Mouse (Mus musculus) olfactory bulb, adult 2 months (tissue): Measurements from ENCODE around the gene Ube2z.

Experiments used
- CTCF ChIP-seq: fragments of 200-500 bp; IDR thresholded peaks from 2 replicates; pipeline ENCODE4 v1.5.1; 2012; ENCODE audit warnings: low read depth, mild to moderate bottlenecking, low read length, moderate library complexity; ENCODE audit not compliant: insufficient read depth
- POLR2A ChIP-seq: fragments of 200-500 bp; IDR thresholded peaks from 2 replicates; pipeline ENCODE4 v1.6.1; 2012; ENCODE audit warnings: mild to moderate bottlenecking, low read depth, low read length, moderate library complexity; ENCODE audit not compliant: insufficient read depth

DNA sequence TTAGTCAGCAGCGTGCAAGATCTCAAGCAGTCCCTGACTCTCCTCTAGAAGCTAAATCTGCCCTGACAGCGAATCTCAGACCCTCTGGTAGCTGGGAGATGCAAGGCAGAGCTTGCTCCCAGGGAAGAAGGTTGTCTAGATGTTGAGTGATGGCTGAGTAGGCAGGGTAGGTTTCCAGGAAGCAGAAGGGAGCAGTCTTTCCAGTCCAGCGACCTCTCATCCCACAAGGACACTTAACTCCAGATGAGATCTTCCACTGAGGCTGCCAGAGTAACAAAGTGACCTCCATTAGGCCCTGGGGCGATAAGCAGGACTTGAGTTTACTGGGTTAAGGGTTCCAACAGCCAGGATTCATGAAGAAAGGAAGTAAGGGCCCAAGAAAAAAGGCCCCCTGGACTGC is 44.6 kb downstream of the Ube2z start:
- TF ChIP-seq CTCF: no peak
- TF ChIP-seq POLR2A: no peak
